Mouse (Mus musculus) embryonic facial prominence, embryonic 11.5 days (tissue): ENCODE measurements around the gene Mad2l2. TPM values are rescaled to one million over a fixed set of nuclear protein-coding genes. Genes with fewer than 3 reads are reported as not detected.

Source experiments
- ATAC-seq: fragments of 200-750 bp; cut with Nextera tagmentation; replicated peaks from 2 replicates; pipeline ENCODE4 v1.8.0; 2017; ENCODE audit warnings: low read depth; ENCODE audit not compliant: insufficient number of reproducible peaks, low FRiP score, low TSS enrichment
- DNase-seq: peaks from one replicate; pipeline ENCODE4 v3.0.0-alpha.2; 2015; ENCODE audit warnings: low spot score
- H3K27ac ChIP-seq: fragments of 300-500 bp; sonication (generic); replicated peaks from 2 replicates; pipeline ENCODE4 v1.5.1; 2014; ENCODE audit warnings: mild to moderate bottlenecking, low read depth, low read length, control low read depth
- H3K27me3 ChIP-seq: fragments of 300-500 bp; sonication (generic); 2 replicates; pipeline ENCODE4 v1.6.1; 2014; ENCODE audit warnings: mild to moderate bottlenecking, low read length, moderate library complexity, mixed read lengths; ENCODE audit not compliant: control insufficient read depth, insufficient read depth
- H3K36me3 ChIP-seq: fragments of 300-500 bp; sonication (generic); replicated peaks from 2 replicates; pipeline ENCODE4 v1.6.1; 2014; ENCODE audit warnings: low read depth, mild to moderate bottlenecking, low read length, moderate library complexity, mixed read lengths; ENCODE audit not compliant: control insufficient read depth, insufficient read depth
- H3K4me1 ChIP-seq: fragments of 300-500 bp; sonication (generic); 2 replicates; pipeline ENCODE4 v1.6.1; 2014; ENCODE audit warnings: low read length, mixed read lengths; ENCODE audit not compliant: control insufficient read depth, insufficient read depth
- H3K4me2 ChIP-seq: fragments of 300-500 bp; sonication (generic); 2 replicates; pipeline ENCODE4 v1.6.1; 2014; ENCODE audit warnings: low read depth, mild to moderate bottlenecking, control low read depth, low read length, moderate library complexity
- H3K4me3 ChIP-seq: fragments of 300-500 bp; sonication (generic); 2 replicates; pipeline ENCODE4 v1.5.1; 2014; ENCODE audit warnings: low read depth, low read length, control low read depth
- H3K9ac ChIP-seq: fragments of 300-500 bp; sonication (generic); replicated peaks from 2 replicates; pipeline ENCODE4 v1.6.1; 2014; ENCODE audit warnings: mild to moderate bottlenecking, control low read depth, low read length
- H3K9me3 ChIP-seq: fragments of 300-500 bp; sonication (generic); replicated peaks from 2 replicates; pipeline ENCODE4 v1.6.1; 2016; ENCODE audit warnings: mild to moderate bottlenecking, low read length, inconsistent platforms, mixed read lengths; ENCODE audit not compliant: control insufficient read depth
- WGBS: fragments of 180-500 bp; shearing (Covaris S2); extraction: QIAGEN DNeasy Blood & Tissue Kit; methylation state at CpG from one replicate; pipeline ENCODE4 v1.1.7; 2014; 5-methylcytosine and 5-hydroxymethylcytosine counted together
- polyA plus RNA-seq: library from polyadenylated mRNA; unstranded; fragments of >200 nt; fragmentation: Nextera tagmentation; extraction: Ambion mirVana; gene quantifications from 2 replicates; pipeline ENCODE4 v1.2.1, GENCODE M21; 2014

Gene Mad2l2
- 75.3 and 83.4 TPM in 2 replicates for polyA plus RNA-seq

DNA sequence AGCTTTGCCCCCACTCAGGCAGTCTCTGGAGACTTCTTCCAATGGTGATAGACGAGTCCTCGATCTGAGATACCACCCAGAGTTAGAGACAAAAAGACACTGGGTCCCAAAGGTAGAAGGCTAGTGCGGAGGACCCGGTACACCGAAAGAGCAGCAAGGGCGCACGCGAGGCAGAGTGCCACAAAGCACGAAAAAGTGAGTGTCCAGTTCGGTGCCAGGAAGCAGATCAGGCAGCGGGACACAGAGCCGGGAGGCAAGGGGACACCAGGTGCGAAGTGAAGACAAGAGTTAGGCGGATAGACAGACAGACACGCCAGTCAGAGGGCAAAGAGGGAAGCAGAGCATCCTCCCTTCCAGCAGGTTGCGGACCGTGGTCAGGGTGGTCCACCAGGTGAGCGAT is at the start of gene Mad2l2:
Gene Mad2l2, plus strand, starts transcription at position 252 of the 400 bp plus-strand sequence.
- peak; percentile 4; the same call in 1 of the 2 replicates for ATAC-seq
- WGBS, result 1% methylated on average over 18 of the region's 18 CpGs
- peaks cover 19% of the 10 kb centered on the region for H3K27me3 ChIP-seq
- peak within 1 kb of the TSS; percentile 92 for H3K9ac ChIP-seq
- peak within 1 kb of the TSS; percentile 78 for H3K4me3 ChIP-seq
- H3K4me2 ChIP-seq, result peak within 1 kb of the TSS; percentile 95
- H3K9me3 ChIP-seq, result no peaks in the 10 kb centered on the region
- no peaks in the 10 kb centered on the region for H3K36me3 ChIP-seq
- peak within 1 kb of the TSS; percentile 76 for H3K27ac ChIP-seq
- peak; percentile 7 for DNase-seq
- peaks cover 3% of the 10 kb centered on the region; the same call in 1 of the 2 replicates for H3K4me1 ChIP-seq

- Histone ChIP-seq H3K4me2 (no peak overlapping the region), H3K4me1 (no peaks in the 10 kb centered on the region), H3K36me3 (no peaks in the 10 kb centered on the region), H3K27me3 (no peaks in the 10 kb centered on the region), H3K4me3 (no peak overlapping the region), H3K27ac (no peak overlapping the region), H3K9ac (no peak overlapping the region), H3K9me3 (no peaks in the 10 kb centered on the region)
- WGBS, result 76% methylated on average over 1 of the region's 1 CpGs
- no peak for DNase-seq
- no peak for ATAC-seq
Measured at GRCm38 (mm10) chr4:148080597-148080973, 49.6 kb upstream of the Mad2l2 start.

- no peak overlapping the region for H3K4me3 ChIP-seq
- DNase-seq, result no peak
- H3K9ac ChIP-seq, result no peak overlapping the region
- ATAC-seq, result no peak
- no peak overlapping the region for H3K27ac ChIP-seq
- no peaks in the 10 kb centered on the region for H3K4me1 ChIP-seq
- WGBS, result 90% methylated on average over 10 of the region's 10 CpGs
- H3K4me2 ChIP-seq, result no peak overlapping the region
- no peaks in the 10 kb centered on the region for H3K36me3 ChIP-seq
- no peaks in the 10 kb centered on the region for H3K9me3 ChIP-seq
- H3K27me3 ChIP-seq, result no peaks in the 10 kb centered on the region
Measured at GRCm38 (mm10) chr4:148081201-148081600, 49.0 kb upstream of the Mad2l2 start.

DNA sequence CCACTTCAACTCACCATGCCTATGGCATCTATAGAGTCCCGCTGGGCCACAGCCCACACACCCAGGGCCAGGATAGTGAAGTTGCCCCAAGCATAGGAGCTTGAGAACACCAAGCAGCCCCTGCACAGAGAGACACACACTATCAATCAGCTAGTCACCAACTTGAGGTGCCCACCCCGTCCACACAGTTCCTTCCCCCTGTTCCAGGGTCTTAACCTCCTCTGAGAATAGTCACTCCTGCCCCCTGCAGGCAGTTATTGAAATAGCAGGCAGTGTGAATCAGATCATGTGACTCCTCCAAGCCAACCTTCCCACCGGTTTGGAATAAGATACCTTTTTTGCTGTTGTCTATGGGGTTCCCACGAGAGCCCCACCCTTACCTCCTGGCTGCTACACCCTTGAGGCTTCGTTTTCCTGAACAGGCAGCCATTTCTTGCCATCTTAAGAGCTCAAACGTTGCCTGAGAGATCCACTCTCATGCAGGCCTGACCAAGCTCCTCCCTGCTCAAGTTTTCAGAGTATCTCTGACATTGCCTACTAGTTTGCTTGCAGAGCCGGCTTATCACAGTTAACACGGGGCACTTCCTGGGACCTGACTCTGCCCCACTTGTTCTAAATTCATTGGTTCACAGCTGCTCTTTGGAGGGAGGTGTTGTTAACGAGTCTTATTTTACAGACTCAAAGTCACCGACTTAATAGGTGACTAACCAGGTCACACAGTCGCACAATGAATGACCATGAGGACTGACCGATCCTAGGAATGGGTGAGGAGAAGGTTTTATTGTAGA is 47.7 kb upstream of the Mad2l2 start:
- H3K4me1 ChIP-seq, result peaks cover 3% of the 10 kb centered on the region; the same call in 1 of the 2 replicates
- no peak overlapping the region for H3K9ac ChIP-seq
- no peak for ATAC-seq
- no peak overlapping the region for H3K4me3 ChIP-seq
- H3K9me3 ChIP-seq, result no peaks in the 10 kb centered on the region
- H3K27ac ChIP-seq, result no peak overlapping the region
- H3K4me2 ChIP-seq, result no peak overlapping the region
- no peaks in the 10 kb centered on the region for H3K27me3 ChIP-seq
- peak; percentile 75 for DNase-seq
- H3K36me3 ChIP-seq, result no peaks in the 10 kb centered on the region
- WGBS, result 48% methylated on average over 12 of the region's 12 CpGs

DNA sequence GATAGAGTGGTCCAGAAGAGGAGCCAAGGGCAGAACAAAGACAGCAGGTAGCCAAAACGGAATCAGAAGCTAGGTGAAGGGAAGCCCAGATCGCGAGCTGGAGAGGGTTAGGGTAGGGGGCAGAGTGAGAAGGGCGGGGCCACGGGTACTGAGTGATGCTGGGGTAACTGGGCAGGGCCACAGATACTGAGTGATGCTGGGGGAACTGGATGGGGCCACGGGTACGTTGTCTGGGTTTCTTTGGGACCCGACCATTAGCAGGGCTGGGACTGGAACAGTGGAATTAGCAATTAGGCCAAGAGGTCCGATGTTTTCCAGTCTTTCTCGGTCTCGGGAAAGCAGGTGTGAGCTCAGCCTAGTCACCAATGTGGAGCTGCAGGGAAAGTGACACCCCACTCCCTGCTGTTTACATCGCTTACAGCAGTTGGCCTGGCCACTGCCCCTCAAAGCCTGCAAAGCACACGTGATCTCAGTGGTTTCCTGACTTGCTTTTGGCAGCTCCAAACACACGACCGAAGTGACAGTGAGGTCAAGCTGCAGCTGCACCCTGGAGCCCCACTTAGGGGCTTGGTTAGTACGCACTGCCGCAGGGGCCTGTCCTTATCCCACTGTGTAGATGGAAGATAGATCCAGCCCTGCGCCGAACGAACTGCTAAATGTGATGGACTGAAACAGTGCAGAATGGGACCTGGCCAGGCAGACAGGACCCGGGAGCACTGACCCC is 46.8 kb upstream of the Mad2l2 start:
- DNase-seq (no peak), ATAC-seq (no peak)
- H3K27me3 ChIP-seq, result no peaks in the 10 kb centered on the region
- 45% methylated on average over 21 of the region's 21 CpGs for WGBS
- H3K4me3 ChIP-seq, result no peak overlapping the region
- H3K36me3 ChIP-seq, result no peaks in the 10 kb centered on the region
- H3K9ac ChIP-seq, result no peak overlapping the region
- no peak overlapping the region for H3K27ac ChIP-seq
- H3K4me2 ChIP-seq, result no peak overlapping the region
- H3K9me3 ChIP-seq, result no peaks in the 10 kb centered on the region
- H3K4me1 ChIP-seq, result peaks cover 3% of the 10 kb centered on the region; the same call in 1 of the 2 replicates

GRCm38 (mm10) chr4:148084261-148084714 is 45.9 kb upstream of the Mad2l2 start:
- no peak overlapping the region for H3K4me2 ChIP-seq
- H3K27me3 ChIP-seq, result no peaks in the 10 kb centered on the region
- H3K4me3 ChIP-seq, result no peak overlapping the region
- WGBS, result 4% methylated on average over 8 of the region's 8 CpGs
- H3K27ac ChIP-seq, result no peak overlapping the region
- H3K9ac ChIP-seq, result no peak overlapping the region
- H3K9me3 ChIP-seq, result no peaks in the 10 kb centered on the region
- H3K4me1 ChIP-seq, result peaks cover 3% of the 10 kb centered on the region; the same call in 1 of the 2 replicates
- ATAC-seq (no peak), DNase-seq (peak; percentile 37)
- H3K36me3 ChIP-seq, result no peaks in the 10 kb centered on the region

GRCm38 (mm10) chr4:148085131-148085906 is 44.9 kb upstream of the Mad2l2 start:
- peaks cover 3% of the 10 kb centered on the region; the same call in 1 of the 2 replicates for H3K4me1 ChIP-seq
- 29% methylated on average over 10 of the region's 10 CpGs for WGBS

More at GRCm38 (mm10) chr4:148085131-148085906, 44.9 kb upstream of the Mad2l2 start:
- Histone ChIP-seq H3K27me3 (no peaks in the 10 kb centered on the region), H3K4me2 (no peak overlapping the region), H3K27ac (no peak overlapping the region), H3K36me3 (no peaks in the 10 kb centered on the region), H3K9me3 (no peaks in the 10 kb centered on the region), H3K4me3 (no peak overlapping the region), H3K9ac (no peak overlapping the region)
- no peak for DNase-seq
- no peak for ATAC-seq
